Mouse (Mus musculus): ENCODE measurements around the gene Hpn. TPM values are rescaled to one million over a fixed set of nuclear protein-coding genes. Genes with fewer than 3 reads are reported as not detected.

Hpn gene
- polyA plus RNA-seq, 1 experiment from 2014 or later, result 1.2 TPM

- Histone ChIP-seq H3K9ac (ENCODE audit: low read length) (peak overlapping the region; percentile 97), H3K36me3 (ENCODE audit: control insufficient read depth, insufficient read depth, low read length) (peaks cover 8% of the 10 kb centered on the region), H3K4me1 (ENCODE audit: control insufficient read depth, insufficient read depth, low read length) (peaks cover 16% of the 10 kb centered on the region), H3K27ac (ENCODE audit: low read depth, low read length) (peak overlapping the region; percentile 95), H3K9me3 (ENCODE audit: control insufficient read depth, low read length) (no peaks in the 10 kb centered on the region), H3K4me2 (peak overlapping the region; percentile 73), H3K4me3 (ENCODE audit: low read depth, low read length) (peak overlapping the region; percentile 86), H3K27me3 (ENCODE audit: control insufficient read depth, insufficient read depth, low read length) (no peaks in the 10 kb centered on the region)
- 69% methylated on average over 3 of the region's 3 CpGs for WGBS
- no peak for DNase-seq (ENCODE audit: low spot score, missing footprints)
- ATAC-seq (ENCODE audit: low FRiP score), result no peak
These were observed 33.0 kb upstream of the Hpn start for GRCm38 (mm10) chr7:31148086-31148485.

DNA sequence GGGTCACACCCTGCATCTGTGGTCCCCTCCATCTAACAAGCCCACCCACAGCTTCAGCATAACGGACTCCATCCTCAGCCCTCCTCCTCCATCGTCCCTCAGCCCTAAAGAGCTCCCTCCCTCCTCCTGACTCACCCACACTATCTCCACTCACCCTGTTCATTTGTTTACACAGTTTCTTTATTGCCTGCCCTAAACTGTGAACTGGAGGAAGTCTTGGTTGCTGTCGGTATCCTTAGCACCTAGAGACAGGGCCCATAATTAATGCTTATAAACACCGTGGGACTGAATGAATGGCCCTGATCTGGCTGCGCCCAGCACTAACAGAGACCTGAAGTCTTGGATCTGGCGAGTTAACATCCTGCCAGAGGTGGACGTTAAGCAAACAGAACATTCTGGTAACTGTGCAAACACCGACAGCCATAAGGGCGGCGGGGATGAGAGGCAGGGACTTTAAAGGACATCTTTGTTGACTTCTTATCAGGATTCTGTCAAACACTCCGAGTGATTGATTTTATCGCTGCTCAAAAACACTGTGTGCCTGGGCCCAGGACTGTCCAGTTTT is 30.6 kb upstream of the Hpn start:
- Histone ChIP-seq H3K36me3 (ENCODE audit: control insufficient read depth, insufficient read depth, low read length) (peaks cover 31% of the 10 kb centered on the region), H3K27me3 (ENCODE audit: control insufficient read depth, insufficient read depth, low read length) (no peaks in the 10 kb centered on the region), H3K4me2 (no peak overlapping the region), H3K4me3 (ENCODE audit: low read depth, low read length) (no peak overlapping the region), H3K9me3 (ENCODE audit: control insufficient read depth, low read length) (no peaks in the 10 kb centered on the region), H3K9ac (ENCODE audit: low read length) (no peak overlapping the region), H3K27ac (ENCODE audit: low read depth, low read length) (no peak overlapping the region), H3K4me1 (ENCODE audit: control insufficient read depth, insufficient read depth, low read length) (peaks cover 11% of the 10 kb centered on the region)
- ATAC-seq (ENCODE audit: low FRiP score), result no peak
- 83% methylated on average over 12 of the region's 12 CpGs for WGBS
- DNase-seq (ENCODE audit: low spot score, missing footprints), result no peak

DNA sequence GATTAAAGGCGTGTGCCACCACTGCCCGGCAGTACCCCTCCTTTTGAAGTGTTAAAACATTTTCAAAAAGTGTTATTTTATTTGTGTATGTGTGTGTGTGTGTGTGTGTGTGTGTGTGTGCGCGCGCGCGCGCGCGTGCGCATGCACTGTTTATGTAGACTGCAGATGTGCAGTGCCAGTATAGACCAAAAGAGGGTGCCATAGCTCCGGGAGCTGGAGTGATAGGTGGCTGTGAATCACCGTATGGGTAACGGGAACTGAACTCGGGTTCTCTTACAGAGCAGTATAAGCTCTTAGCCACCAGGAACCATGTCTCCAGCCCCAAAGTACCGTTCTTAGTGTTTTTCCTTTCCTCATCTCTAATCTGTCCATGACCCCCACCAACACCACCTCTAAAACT is 29.8 kb upstream of the Hpn start:
- DNase-seq (ENCODE audit: low spot score, missing footprints) (no peak), ATAC-seq (ENCODE audit: low FRiP score) (no peak)
- H3K4me3 ChIP-seq (ENCODE audit: low read depth, low read length), result no peak overlapping the region
- no peak overlapping the region for H3K27ac ChIP-seq (ENCODE audit: low read depth, low read length)
- peaks cover 11% of the 10 kb centered on the region for H3K4me1 ChIP-seq (ENCODE audit: control insufficient read depth, insufficient read depth, low read length)
- no peak overlapping the region for H3K4me2 ChIP-seq
- no peaks in the 10 kb centered on the region for H3K9me3 ChIP-seq (ENCODE audit: control insufficient read depth, low read length)
- H3K36me3 ChIP-seq (ENCODE audit: control insufficient read depth, insufficient read depth, low read length), result peaks cover 37% of the 10 kb centered on the region
- H3K9ac ChIP-seq (ENCODE audit: low read length), result no peak overlapping the region
- 96% methylated on average over 16 of the region's 16 CpGs for WGBS
- H3K27me3 ChIP-seq (ENCODE audit: control insufficient read depth, insufficient read depth, low read length), result no peaks in the 10 kb centered on the region

DNA sequence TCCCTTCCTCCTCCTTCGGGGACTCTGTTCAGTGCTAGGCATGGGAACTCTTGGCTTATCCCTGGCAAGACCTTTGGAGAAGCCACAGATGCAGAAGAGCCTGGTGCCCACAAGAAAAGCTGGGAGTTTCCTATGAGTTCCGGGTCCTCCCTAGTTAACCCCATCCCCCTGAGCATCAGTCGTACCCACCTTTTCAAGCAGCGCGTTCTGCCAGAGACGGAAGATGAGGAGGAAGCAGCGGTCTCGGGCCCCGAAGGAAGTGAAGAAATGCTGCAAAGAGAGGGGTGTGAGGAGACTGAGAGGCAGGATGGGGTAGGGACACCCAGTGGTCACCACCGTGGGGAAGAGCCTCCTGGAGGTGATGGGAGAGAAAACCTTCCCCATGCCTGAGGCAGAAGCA is 25.9 kb upstream of the Hpn start:
- Histone ChIP-seq H3K36me3 (ENCODE audit: control insufficient read depth, insufficient read depth, low read length) (peaks cover 63% of the 10 kb centered on the region), H3K4me1 (ENCODE audit: control insufficient read depth, insufficient read depth, low read length) (no peaks in the 10 kb centered on the region)
- WGBS, result 96% methylated on average over 10 of the region's 10 CpGs

GRCm38 (mm10) chr7:31140302-31140701 is 25.2 kb upstream of the Hpn start:
- no peak for DNase-seq (ENCODE audit: low spot score, missing footprints)
- H3K4me3 ChIP-seq (ENCODE audit: low read depth, low read length), result no peak overlapping the region
- no peaks in the 10 kb centered on the region for H3K27me3 ChIP-seq (ENCODE audit: control insufficient read depth, insufficient read depth, low read length)
- WGBS, result 95% methylated on average over 4 of the region's 4 CpGs
- ATAC-seq (ENCODE audit: low FRiP score), result no peak
- no peak overlapping the region for H3K27ac ChIP-seq (ENCODE audit: low read depth, low read length)
- H3K9me3 ChIP-seq (ENCODE audit: control insufficient read depth, low read length), result no peaks in the 10 kb centered on the region
- no peak overlapping the region for H3K4me2 ChIP-seq
- peaks cover 70% of the 10 kb centered on the region for H3K36me3 ChIP-seq (ENCODE audit: control insufficient read depth, insufficient read depth, low read length)
- H3K4me1 ChIP-seq (ENCODE audit: control insufficient read depth, insufficient read depth, low read length), result no peaks in the 10 kb centered on the region
- H3K9ac ChIP-seq (ENCODE audit: low read length), result no peak overlapping the region

More for the DNA sequence above, 25.9 kb upstream of the Hpn start:
- no peaks in the 10 kb centered on the region for H3K9me3 ChIP-seq (ENCODE audit: control insufficient read depth, low read length)
- H3K9ac ChIP-seq (ENCODE audit: low read length), result no peak overlapping the region
- DNase-seq (ENCODE audit: low spot score, missing footprints), result no peak
- no peak overlapping the region for H3K27ac ChIP-seq (ENCODE audit: low read depth, low read length)
- no peak overlapping the region for H3K4me3 ChIP-seq (ENCODE audit: low read depth, low read length)
- no peak for ATAC-seq (ENCODE audit: low FRiP score)
- no peaks in the 10 kb centered on the region for H3K27me3 ChIP-seq (ENCODE audit: control insufficient read depth, insufficient read depth, low read length)
- no peak overlapping the region for H3K4me2 ChIP-seq

- no peak for DNase-seq (ENCODE audit: low spot score, missing footprints)
- H3K4me1 ChIP-seq (ENCODE audit: control insufficient read depth, insufficient read depth, low read length), result no peaks in the 10 kb centered on the region
- H3K4me3 ChIP-seq (ENCODE audit: low read depth, low read length), result no peak overlapping the region
- 73% methylated on average over 5 of the region's 5 CpGs for WGBS
- H3K27ac ChIP-seq (ENCODE audit: low read depth, low read length), result no peak overlapping the region
- H3K4me2 ChIP-seq, result no peak overlapping the region
- H3K9ac ChIP-seq (ENCODE audit: low read length), result no peak overlapping the region
- no peaks in the 10 kb centered on the region for H3K27me3 ChIP-seq (ENCODE audit: control insufficient read depth, insufficient read depth, low read length)
- peak; percentile 58; the same call in 1 of the 2 replicates for ATAC-seq (ENCODE audit: low FRiP score)
- no peaks in the 10 kb centered on the region for H3K9me3 ChIP-seq (ENCODE audit: control insufficient read depth, low read length)
- peaks cover 75% of the 10 kb centered on the region for H3K36me3 ChIP-seq (ENCODE audit: control insufficient read depth, insufficient read depth, low read length)
These were observed 24.7 kb upstream of the Hpn start for GRCm38 (mm10) chr7:31139765-31140164.

- WGBS, result over 99% methylated on average over 10 of the region's 10 CpGs
- no peak for DNase-seq (ENCODE audit: low spot score, missing footprints)
- Histone ChIP-seq H3K27me3 (ENCODE audit: control insufficient read depth, insufficient read depth, low read length) (no peaks in the 10 kb centered on the region), H3K4me2 (no peak overlapping the region), H3K9ac (ENCODE audit: low read length) (no peak overlapping the region), H3K36me3 (ENCODE audit: control insufficient read depth, insufficient read depth, low read length) (peaks cover 87% of the 10 kb centered on the region), H3K27ac (ENCODE audit: low read depth, low read length) (no peak overlapping the region), H3K9me3 (ENCODE audit: control insufficient read depth, low read length) (no peaks in the 10 kb centered on the region), H3K4me1 (ENCODE audit: control insufficient read depth, insufficient read depth, low read length) (no peaks in the 10 kb centered on the region), H3K4me3 (ENCODE audit: low read depth, low read length) (no peak overlapping the region)
- ATAC-seq (ENCODE audit: low FRiP score), result 0 out of 2 replicates have a peak, but pooled peaks have one; percentile 8
These were observed 20.6 kb upstream of the Hpn start for GRCm38 (mm10) chr7:31135717-31136116.

GRCm38 (mm10) chr7:31131866-31132265 is 16.8 kb upstream of the Hpn start:
- no peaks in the 10 kb centered on the region for H3K9me3 ChIP-seq (ENCODE audit: control insufficient read depth, low read length)
- WGBS, result 95% methylated on average over 4 of the region's 4 CpGs
- H3K9ac ChIP-seq (ENCODE audit: low read length), result no peak overlapping the region
- H3K4me3 ChIP-seq (ENCODE audit: low read depth, low read length), result no peak overlapping the region
- DNase-seq (ENCODE audit: low spot score, missing footprints) (no peak), ATAC-seq (ENCODE audit: low FRiP score) (no peak)
- peaks cover 14% of the 10 kb centered on the region for H3K27me3 ChIP-seq (ENCODE audit: control insufficient read depth, insufficient read depth, low read length)
- H3K4me1 ChIP-seq (ENCODE audit: control insufficient read depth, insufficient read depth, low read length), result peaks cover 7% of the 10 kb centered on the region
- no peak overlapping the region for H3K4me2 ChIP-seq
- peaks cover 75% of the 10 kb centered on the region for H3K36me3 ChIP-seq (ENCODE audit: control insufficient read depth, insufficient read depth, low read length)
- no peak overlapping the region for H3K27ac ChIP-seq (ENCODE audit: low read depth, low read length)

DNA sequence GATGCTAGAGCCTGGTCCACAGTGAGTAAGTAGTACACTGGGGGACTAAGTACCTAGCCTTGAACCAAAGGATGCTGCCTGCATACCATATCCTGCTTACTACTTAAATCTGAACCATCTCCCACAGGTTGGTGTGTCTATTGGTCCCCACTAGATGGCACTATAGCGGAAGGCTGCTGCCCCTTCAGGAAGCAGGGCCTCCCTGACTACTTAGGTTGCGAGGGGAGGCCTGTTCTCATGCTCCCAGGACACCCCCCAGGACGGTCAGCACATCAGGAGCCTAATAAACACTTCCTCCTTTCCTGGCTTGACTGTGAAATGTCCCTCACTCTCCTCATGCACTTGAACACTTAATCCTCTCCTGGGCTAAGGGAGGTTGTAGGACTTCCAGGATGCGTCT is 15.8 kb upstream of the Hpn start:
- no peak overlapping the region for H3K4me3 ChIP-seq (ENCODE audit: low read depth, low read length)
- ATAC-seq (ENCODE audit: low FRiP score) (no peak), DNase-seq (ENCODE audit: low spot score, missing footprints) (no peak)
- no peak overlapping the region for H3K27ac ChIP-seq (ENCODE audit: low read depth, low read length)
- H3K27me3 ChIP-seq (ENCODE audit: control insufficient read depth, insufficient read depth, low read length), result peaks cover 24% of the 10 kb centered on the region
- peaks cover 14% of the 10 kb centered on the region for H3K4me1 ChIP-seq (ENCODE audit: control insufficient read depth, insufficient read depth, low read length)
- H3K36me3 ChIP-seq (ENCODE audit: control insufficient read depth, insufficient read depth, low read length), result peaks cover 66% of the 10 kb centered on the region
- no peak overlapping the region for H3K9ac ChIP-seq (ENCODE audit: low read length)
- no peaks in the 10 kb centered on the region for H3K9me3 ChIP-seq (ENCODE audit: control insufficient read depth, low read length)
- WGBS, result 45% methylated on average over 4 of the region's 4 CpGs
- H3K4me2 ChIP-seq, result no peak overlapping the region
